Mouse (Mus musculus): ENCODE measurements around the gene Pkig.

The Pkig gene

GRCm38 (mm10) chr2:163766261-163766660 is 108.1 kb downstream of the Pkig start:
- DNase-seq = no peak

- no peak for DNase-seq
Observed at GRCm38 (mm10) chr2:163766890-163767289, 108.7 kb downstream of the Pkig start.

- DNase-seq = no peak
Observed at GRCm38 (mm10) chr2:163770731-163771130, 112.5 kb downstream of the Pkig start.
